Mouse (Mus musculus): ENCODE measurements around the gene Sytl2. TPM values are rescaled to one million over a fixed set of nuclear protein-coding genes. Genes with fewer than 3 reads are reported as not detected.

Sytl2 gene
- polyA plus RNA-seq, 1 experiment from 2014 or later, result 24.6 TPM

DNA sequence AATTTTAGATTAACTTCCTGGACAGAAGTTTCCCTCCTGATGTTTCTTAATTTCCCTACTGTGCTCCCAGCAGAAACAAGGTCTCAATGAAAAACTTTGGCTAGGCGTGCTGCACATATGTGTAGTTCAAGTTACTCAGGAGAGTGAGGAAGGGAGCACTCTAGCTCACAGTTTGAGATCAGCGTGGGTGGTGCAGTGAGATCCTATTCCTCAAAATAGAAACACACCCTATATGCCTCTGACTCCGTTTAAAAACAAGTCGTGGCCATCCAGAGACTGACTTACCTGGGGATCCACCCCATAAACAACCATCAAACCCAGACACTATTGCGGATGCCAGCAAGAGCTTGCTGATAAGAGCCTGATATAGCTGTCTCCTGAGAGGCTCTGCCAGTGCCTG is 47.0 kb downstream of the Sytl2 start:
- Histone ChIP-seq H3K9ac (ENCODE audit: low read length) (no peak overlapping the region), H3K4me3 (replicated peaks; ENCODE audit: low read length) (no peak overlapping the region), H3K4me2 (ENCODE audit: low read depth, low read length) (no peak overlapping the region), H3K27ac (ENCODE audit: low read length) (no peak overlapping the region), H3K4me1 (ENCODE audit: control insufficient read depth, insufficient read depth, low read length) (no peaks in the 10 kb centered on the region), H3K27me3 (ENCODE audit: control insufficient read depth, insufficient read depth, low read length) (no peaks in the 10 kb centered on the region), H3K9me3 (replicated peaks; ENCODE audit: control insufficient read depth, low read length) (no peaks in the 10 kb centered on the region), H3K36me3 (ENCODE audit: control insufficient read depth, insufficient read depth, low read length) (no peaks in the 10 kb centered on the region)
- no peak for ATAC-seq (ENCODE audit: insufficient read depth, low FRiP score)
- 52% methylated on average over 5 of the region's 5 CpGs for WGBS

DNA sequence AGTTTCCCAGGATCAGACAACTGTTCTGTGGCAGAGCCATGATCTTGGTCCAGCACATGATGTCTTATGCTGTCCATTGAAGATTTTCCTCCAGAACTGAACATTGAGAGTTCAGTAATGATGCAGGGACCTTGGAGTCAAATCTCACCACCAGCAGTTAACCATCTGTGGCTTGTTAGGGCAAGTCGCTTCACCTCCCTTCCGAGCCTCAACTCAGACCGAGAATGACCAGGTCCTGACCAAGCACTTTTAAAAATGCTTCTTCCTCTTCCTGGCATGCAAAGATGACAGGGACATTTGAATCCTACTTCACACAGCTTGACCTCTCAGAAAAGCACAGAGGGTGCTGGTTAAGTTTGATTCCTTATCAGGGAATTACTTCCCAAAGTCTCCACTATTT is 50.1 kb downstream of the Sytl2 start:
- no peak overlapping the region for H3K4me2 ChIP-seq (ENCODE audit: low read depth, low read length)
- H3K4me1 ChIP-seq (ENCODE audit: control insufficient read depth, insufficient read depth, low read length), result no peaks in the 10 kb centered on the region
- no peak overlapping the region for H3K27ac ChIP-seq (ENCODE audit: low read length)
- no peaks in the 10 kb centered on the region for H3K27me3 ChIP-seq (ENCODE audit: control insufficient read depth, insufficient read depth, low read length)
- H3K9ac ChIP-seq (ENCODE audit: low read length), result no peak overlapping the region
- H3K36me3 ChIP-seq (ENCODE audit: control insufficient read depth, insufficient read depth, low read length), result no peaks in the 10 kb centered on the region
- H3K9me3 ChIP-seq (replicated peaks; ENCODE audit: control insufficient read depth, low read length), result no peaks in the 10 kb centered on the region
- H3K4me3 ChIP-seq (replicated peaks; ENCODE audit: low read length), result no peak overlapping the region
- WGBS, result 69% methylated on average over 3 of the region's 3 CpGs
- no peak for ATAC-seq (ENCODE audit: insufficient read depth, low FRiP score)

DNA sequence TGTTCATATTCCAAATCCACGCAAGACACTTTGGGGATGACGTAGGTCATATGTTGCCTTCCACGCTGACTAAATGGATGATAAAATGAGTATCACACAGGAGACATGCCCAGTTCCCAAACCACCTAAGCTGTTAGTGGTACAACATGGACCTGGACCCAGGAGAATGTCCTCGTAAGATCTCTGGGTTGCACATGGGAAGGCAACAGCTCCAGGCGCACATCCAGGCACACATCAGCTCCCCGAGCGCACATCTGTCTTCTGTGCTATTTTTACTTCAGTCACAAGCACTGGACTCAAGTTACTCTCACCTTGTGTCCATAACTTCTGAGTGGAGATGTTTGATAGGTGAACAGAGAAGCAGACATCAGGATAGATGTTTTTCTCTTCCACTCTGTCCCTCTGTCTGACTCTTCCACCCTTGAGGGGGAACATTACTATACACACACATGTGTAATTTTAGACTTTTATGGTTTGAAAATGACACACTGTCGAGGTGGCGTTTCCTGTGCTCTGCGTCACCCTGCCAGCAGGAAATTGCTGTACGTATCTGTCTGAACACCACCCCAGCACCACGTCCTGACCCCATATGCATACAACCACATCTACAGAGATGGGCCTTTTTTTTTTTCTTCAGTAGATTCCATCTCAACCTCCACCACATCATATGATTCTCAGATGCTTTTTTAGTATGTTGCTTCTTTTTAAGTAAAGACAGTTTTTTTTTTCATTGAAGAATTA is 51.6 kb downstream of the Sytl2 start:
- Histone ChIP-seq H3K36me3 (ENCODE audit: control insufficient read depth, insufficient read depth, low read length) (no peaks in the 10 kb centered on the region), H3K9me3 (replicated peaks; ENCODE audit: control insufficient read depth, low read length) (no peaks in the 10 kb centered on the region), H3K9ac (ENCODE audit: low read length) (no peak overlapping the region), H3K4me1 (ENCODE audit: control insufficient read depth, insufficient read depth, low read length) (no peaks in the 10 kb centered on the region), H3K4me3 (replicated peaks; ENCODE audit: low read length) (no peak overlapping the region), H3K27me3 (ENCODE audit: control insufficient read depth, insufficient read depth, low read length) (no peaks in the 10 kb centered on the region), H3K4me2 (ENCODE audit: low read depth, low read length) (no peak overlapping the region), H3K27ac (ENCODE audit: low read length) (no peak overlapping the region)
- WGBS, result 70% methylated on average over 12 of the region's 12 CpGs
- ATAC-seq (ENCODE audit: insufficient read depth, low FRiP score), result no peak

DNA sequence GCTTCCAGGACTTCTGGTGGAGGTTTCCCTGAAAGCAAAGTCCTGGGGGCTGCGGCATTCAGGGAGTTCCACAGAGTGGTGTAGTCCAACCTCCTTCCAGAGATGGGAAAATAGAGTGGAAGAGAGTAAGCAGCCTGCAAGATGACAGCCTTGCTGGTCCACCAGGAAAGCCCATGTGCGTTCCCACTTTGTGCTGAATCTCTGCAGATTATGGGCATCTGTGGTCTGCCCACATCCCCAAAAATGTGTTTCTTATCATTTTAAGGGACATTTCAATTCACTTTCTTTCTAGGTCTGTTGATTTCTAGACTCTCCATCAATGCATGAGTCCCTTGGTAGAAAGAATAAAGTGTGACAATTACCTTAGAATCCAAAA is 52.2 kb downstream of the Sytl2 start:
- H3K27ac ChIP-seq (ENCODE audit: low read length), result no peak overlapping the region
- H3K4me2 ChIP-seq (ENCODE audit: low read depth, low read length), result no peak overlapping the region
- no peak for ATAC-seq (ENCODE audit: insufficient read depth, low FRiP score)
- H3K27me3 ChIP-seq (ENCODE audit: control insufficient read depth, insufficient read depth, low read length), result no peaks in the 10 kb centered on the region
- WGBS, result 88% methylated on average over 2 of the region's 2 CpGs
- H3K4me1 ChIP-seq (ENCODE audit: control insufficient read depth, insufficient read depth, low read length), result no peaks in the 10 kb centered on the region
- H3K36me3 ChIP-seq (ENCODE audit: control insufficient read depth, insufficient read depth, low read length), result no peaks in the 10 kb centered on the region
- H3K9me3 ChIP-seq (replicated peaks; ENCODE audit: control insufficient read depth, low read length), result no peaks in the 10 kb centered on the region
- H3K4me3 ChIP-seq (replicated peaks; ENCODE audit: low read length), result no peak overlapping the region
- H3K9ac ChIP-seq (ENCODE audit: low read length), result no peak overlapping the region

DNA sequence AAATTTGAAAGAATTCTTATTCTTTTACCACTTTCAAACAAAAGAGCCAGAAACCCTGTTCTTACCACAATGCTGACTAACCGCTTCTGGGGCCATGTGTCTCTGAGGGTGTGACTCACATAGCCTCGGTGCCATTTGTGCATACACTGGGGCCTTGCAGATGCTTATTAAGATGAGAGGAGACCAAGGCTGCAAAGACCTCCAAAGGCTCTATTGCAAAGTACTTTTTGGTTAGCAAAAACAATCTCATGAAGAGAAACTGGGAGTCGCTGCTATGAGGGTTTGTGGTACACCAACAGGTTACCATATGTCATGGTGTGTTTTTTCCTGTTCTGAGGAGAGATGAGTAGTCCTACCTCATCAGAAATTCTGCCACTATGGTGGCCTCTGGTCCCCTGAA is 53.4 kb downstream of the Sytl2 start:
- Histone ChIP-seq H3K9me3 (replicated peaks; ENCODE audit: control insufficient read depth, low read length) (no peaks in the 10 kb centered on the region), H3K27ac (ENCODE audit: low read length) (no peak overlapping the region), H3K4me3 (replicated peaks; ENCODE audit: low read length) (no peak overlapping the region), H3K4me1 (ENCODE audit: control insufficient read depth, insufficient read depth, low read length) (no peaks in the 10 kb centered on the region), H3K36me3 (ENCODE audit: control insufficient read depth, insufficient read depth, low read length) (no peaks in the 10 kb centered on the region), H3K27me3 (ENCODE audit: control insufficient read depth, insufficient read depth, low read length) (no peaks in the 10 kb centered on the region), H3K4me2 (ENCODE audit: low read depth, low read length) (no peak overlapping the region), H3K9ac (ENCODE audit: low read length) (no peak overlapping the region)
- WGBS, result 83% methylated on average over 3 of the region's 3 CpGs
- ATAC-seq (ENCODE audit: insufficient read depth, low FRiP score), result no peak

DNA sequence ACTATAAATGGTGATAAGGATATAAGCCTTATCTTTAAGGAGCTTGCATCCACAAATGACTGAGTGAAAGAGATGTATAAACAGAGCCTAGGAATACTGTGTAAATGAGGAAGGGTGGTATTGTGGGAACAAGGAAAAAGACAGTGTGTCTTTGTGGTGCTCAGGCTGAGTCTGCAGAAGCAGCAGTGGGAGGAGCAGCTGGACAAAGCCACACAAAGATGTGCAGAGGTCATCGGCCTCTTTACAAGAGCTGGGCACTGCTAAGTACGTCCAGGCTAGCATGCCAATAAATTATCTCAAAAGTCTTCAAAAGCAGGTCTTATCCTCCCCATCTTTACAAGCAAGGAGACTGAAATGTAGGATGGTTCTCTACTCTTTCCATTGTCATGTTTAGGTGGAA is 53.9 kb downstream of the Sytl2 start:
- H3K27me3 ChIP-seq (ENCODE audit: control insufficient read depth, insufficient read depth, low read length), result no peaks in the 10 kb centered on the region
- H3K4me1 ChIP-seq (ENCODE audit: control insufficient read depth, insufficient read depth, low read length), result no peaks in the 10 kb centered on the region
- H3K9me3 ChIP-seq (replicated peaks; ENCODE audit: control insufficient read depth, low read length), result no peaks in the 10 kb centered on the region
- no peak overlapping the region for H3K9ac ChIP-seq (ENCODE audit: low read length)
- ATAC-seq (ENCODE audit: insufficient read depth, low FRiP score), result no peak
- no peaks in the 10 kb centered on the region for H3K36me3 ChIP-seq (ENCODE audit: control insufficient read depth, insufficient read depth, low read length)
- H3K27ac ChIP-seq (ENCODE audit: low read length), result no peak overlapping the region
- H3K4me3 ChIP-seq (replicated peaks; ENCODE audit: low read length), result no peak overlapping the region
- WGBS, result 68% methylated on average over 2 of the region's 2 CpGs
- no peak overlapping the region for H3K4me2 ChIP-seq (ENCODE audit: low read depth, low read length)

DNA sequence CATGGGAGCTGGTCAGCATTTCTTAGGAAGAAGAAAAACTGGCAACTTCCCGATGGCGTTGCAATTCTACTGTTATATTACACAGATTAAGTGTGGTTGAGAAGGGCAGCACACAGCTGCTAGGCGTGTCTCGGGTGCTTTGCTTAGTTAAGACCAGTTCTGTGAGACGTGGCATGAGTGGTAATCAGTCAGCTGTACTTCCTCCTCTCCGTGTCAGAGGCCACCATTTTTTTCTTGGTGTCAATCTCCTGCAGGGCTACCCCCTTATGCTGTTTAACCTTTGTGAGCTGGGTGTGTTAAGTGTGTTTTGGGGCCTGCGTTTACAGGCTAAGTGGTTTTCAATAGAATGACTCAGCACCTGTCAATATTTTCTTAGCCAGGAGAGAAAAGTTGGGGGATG is 60.7 kb downstream of the Sytl2 start:
- H3K36me3 ChIP-seq (ENCODE audit: control insufficient read depth, insufficient read depth, low read length), result no peaks in the 10 kb centered on the region
- H3K9me3 ChIP-seq (replicated peaks; ENCODE audit: control insufficient read depth, low read length), result no peaks in the 10 kb centered on the region
- peak overlapping the region; percentile 81 for H3K27ac ChIP-seq (ENCODE audit: low read length)
- 0 out of 2 replicates have a peak overlapping the region, but pooled peaks have one; percentile 20 for H3K4me2 ChIP-seq (ENCODE audit: low read depth, low read length)
- H3K4me1 ChIP-seq (ENCODE audit: control insufficient read depth, insufficient read depth, low read length), result no peaks in the 10 kb centered on the region
- WGBS, result 40% methylated on average over 7 of the region's 7 CpGs
- H3K9ac ChIP-seq (ENCODE audit: low read length), result no peak overlapping the region
- ATAC-seq (ENCODE audit: insufficient read depth, low FRiP score), result peak; percentile 95
- no peaks in the 10 kb centered on the region for H3K27me3 ChIP-seq (ENCODE audit: control insufficient read depth, insufficient read depth, low read length)
- H3K4me3 ChIP-seq (replicated peaks; ENCODE audit: low read length), result no peak overlapping the region

DNA sequence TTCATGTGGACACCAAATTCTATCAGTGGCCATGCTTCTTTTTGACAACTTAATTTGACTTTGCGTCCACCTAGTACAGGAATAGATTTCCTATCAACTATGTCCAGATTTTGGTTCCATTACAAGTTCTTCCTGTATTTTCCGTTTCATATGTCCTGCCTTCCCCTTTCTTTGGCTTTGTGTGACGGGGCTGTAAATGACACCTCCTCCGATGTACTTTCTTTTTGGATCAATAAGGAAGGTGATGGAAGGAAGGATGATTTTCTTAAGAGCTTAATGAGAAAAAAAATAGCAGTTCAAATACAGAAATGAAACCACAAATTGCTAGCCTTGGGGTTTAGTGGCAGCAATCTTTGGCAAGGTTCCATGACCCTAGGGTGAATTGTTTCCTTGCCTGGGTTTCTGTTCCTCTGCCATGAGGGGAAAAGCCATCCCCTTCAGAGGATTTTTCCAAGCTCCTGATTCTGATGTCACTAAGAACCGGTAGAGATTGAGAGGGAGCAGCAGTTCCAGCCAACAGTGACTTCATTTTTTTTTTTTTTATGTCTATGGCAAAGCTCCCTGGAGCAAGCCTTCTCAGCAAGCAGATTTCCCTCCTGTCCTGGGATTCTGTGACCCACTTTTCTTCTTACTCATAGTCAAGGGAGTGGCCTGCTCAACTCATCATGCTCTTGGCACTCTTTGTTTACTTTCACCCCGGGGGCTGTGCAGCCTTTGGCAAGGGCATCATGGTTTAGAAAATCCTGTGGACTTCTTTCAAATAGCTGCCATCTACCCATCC is 68.2 kb downstream of the Sytl2 start:
- ATAC-seq (ENCODE audit: insufficient read depth, low FRiP score), result peak; percentile 26; the same call in 1 of the 2 replicates
- WGBS, result 61% methylated on average over 6 of the region's 6 CpGs
- no peak overlapping the region for H3K4me2 ChIP-seq (ENCODE audit: low read depth, low read length)
- H3K9me3 ChIP-seq (replicated peaks; ENCODE audit: control insufficient read depth, low read length), result no peaks in the 10 kb centered on the region
- H3K36me3 ChIP-seq (ENCODE audit: control insufficient read depth, insufficient read depth, low read length), result no peaks in the 10 kb centered on the region
- H3K27me3 ChIP-seq (ENCODE audit: control insufficient read depth, insufficient read depth, low read length), result no peaks in the 10 kb centered on the region
- H3K4me1 ChIP-seq (ENCODE audit: control insufficient read depth, insufficient read depth, low read length), result peaks cover 27% of the 10 kb centered on the region
- H3K9ac ChIP-seq (ENCODE audit: low read length), result no peak overlapping the region
- H3K4me3 ChIP-seq (replicated peaks; ENCODE audit: low read length), result no peak overlapping the region
- H3K27ac ChIP-seq (ENCODE audit: low read length), result no peak overlapping the region

DNA sequence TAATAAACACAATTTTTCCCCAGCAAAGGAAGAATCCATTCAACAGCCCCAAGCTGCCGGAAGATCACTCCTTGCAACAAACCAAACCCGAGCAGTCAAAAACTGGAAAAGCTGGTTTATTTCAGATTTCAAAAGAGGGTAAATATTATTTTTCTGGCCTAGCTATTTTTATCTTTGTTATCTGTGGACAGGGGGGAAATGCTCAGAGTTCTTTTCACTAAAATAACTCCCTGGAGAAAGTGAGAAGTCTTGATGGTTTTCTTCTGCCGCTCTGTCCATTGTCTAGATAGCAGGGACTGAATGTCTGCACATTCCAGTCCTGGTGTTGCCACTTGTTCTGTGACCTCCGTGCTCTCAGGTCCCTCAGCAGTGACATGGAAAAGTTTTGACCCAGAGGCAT is 70.8 kb downstream of the Sytl2 start:
- no peak overlapping the region for H3K4me3 ChIP-seq (replicated peaks; ENCODE audit: low read length)
- H3K27ac ChIP-seq (ENCODE audit: low read length), result peak overlapping the region; percentile 85
- H3K9me3 ChIP-seq (replicated peaks; ENCODE audit: control insufficient read depth, low read length), result no peaks in the 10 kb centered on the region
- H3K4me2 ChIP-seq (ENCODE audit: low read depth, low read length), result no peak overlapping the region
- H3K9ac ChIP-seq (ENCODE audit: low read length), result no peak overlapping the region; the same call in 1 of the 2 replicates
- H3K36me3 ChIP-seq (ENCODE audit: control insufficient read depth, insufficient read depth, low read length), result no peaks in the 10 kb centered on the region
- no peaks in the 10 kb centered on the region for H3K27me3 ChIP-seq (ENCODE audit: control insufficient read depth, insufficient read depth, low read length)
- ATAC-seq (ENCODE audit: insufficient read depth, low FRiP score), result peak; percentile 72; the same call in 1 of the 2 replicates
- H3K4me1 ChIP-seq (ENCODE audit: control insufficient read depth, insufficient read depth, low read length), result peaks cover 27% of the 10 kb centered on the region
- 24% methylated on average over 4 of the region's 4 CpGs for WGBS

Measured in stomach, embryonic 16.5 days (tissue).